In genomic region chr7:83060318-83060717, GRCm38 (mm10) we compare ENCODE assay signal across 29 mouse cellular contexts.
DNase-seq lines count a peak whose midpoint lies in the region; ATAC-seq and TF ChIP-seq lines count a peak whose summit lies in the region.
"Had no signal": no experiment of that assay in that cellular context is flagged by ENCODE, and none has a peak within 500 bp of the region (broad histone marks: within the 10 kb centered on the region; RNA-seq: fewer than 3 reads in every experiment).

No protein-coding gene starts in this region.

- no peaks in the 10 kb centered on the region for H3K4me1 ChIP-seq in embryonic facial prominence, embryonic 11.5 days (ENCODE audit: control insufficient read depth, insufficient read depth, low read length)
- peaks cover 4% of the 10 kb centered on the region; the same call in 1 of the 2 replicates for H3K4me1 ChIP-seq in embryonic fibroblast, embryonic 13.5 days (ENCODE audit: control insufficient read depth, insufficient read depth, low read length)
- peaks cover 27% of the 10 kb centered on the region for H3K4me1 ChIP-seq in limb, embryonic 14.5 days (ENCODE audit: control insufficient read depth, insufficient read depth, low read length)
- H3K4me1 ChIP-seq: intestine, embryonic 15.5 days; liver, embryonic 12.5 days; midbrain, embryonic 15.5 days; neural tube, embryonic 15.5 days had no signal

- no peaks in the 10 kb centered on the region for H3K36me3 ChIP-seq in embryonic facial prominence, embryonic 11.5 days (replicated peaks; ENCODE audit: control insufficient read depth, insufficient read depth, low read depth, low read length)
- no peaks in the 10 kb centered on the region for H3K36me3 ChIP-seq in limb, embryonic 14.5 days (ENCODE audit: control insufficient read depth, insufficient read depth, low read length)
- H3K36me3 ChIP-seq: forebrain, embryonic 12.5 days; intestine, embryonic 15.5 days; liver, embryonic 12.5 days; midbrain, embryonic 15.5 days; neural tube, embryonic 15.5 days had no signal

- intact Hi-C loops in left cerebral cortex, postnatal 14 days (cut with DNase I) = no loop called here
- intact Hi-C loops in left cerebral cortex, postnatal 10 days (cut with DNase I) = no loop called here

- WGBS in embryonic facial prominence, embryonic 11.5 days = 53% methylated on average over 3 of the region's 3 CpGs
- WGBS in limb, embryonic 14.5 days = 11% methylated on average over 3 of the region's 3 CpGs

- no peak overlapping the region for H3K4me3 ChIP-seq in embryonic facial prominence, embryonic 11.5 days (ENCODE audit: low read depth, low read length)
- H3K4me3 ChIP-seq in embryonic fibroblast, embryonic 13.5 days (ENCODE audit: insufficient read depth, low read length) = no peak overlapping the region
- H3K4me3 ChIP-seq in limb, embryonic 14.5 days (replicated peaks; ENCODE audit: low read length) = no peak overlapping the region
- H3K4me3 ChIP-seq: erythroblast, embryonic 14.5 days; forebrain, embryonic 12.5 days; intestine, embryonic 15.5 days; liver, embryonic 12.5 days; midbrain, embryonic 15.5 days; neural tube, embryonic 15.5 days had no signal

- no peak overlapping the region for H3K9ac ChIP-seq in embryonic facial prominence, embryonic 11.5 days (replicated peaks; ENCODE audit: low read length)
- H3K9ac ChIP-seq in limb, embryonic 14.5 days (ENCODE audit: low read depth, low read length, severe bottlenecking) = no peak overlapping the region
- H3K9ac ChIP-seq: forebrain, embryonic 12.5 days; intestine, embryonic 15.5 days; liver, embryonic 12.5 days; liver, postnatal 0 days; midbrain, embryonic 15.5 days; neural tube, embryonic 15.5 days had no signal

- H3K27me3 ChIP-seq in embryonic facial prominence, embryonic 11.5 days (ENCODE audit: control insufficient read depth, insufficient read depth, low read length) = no peaks in the 10 kb centered on the region
- H3K27me3 ChIP-seq in limb, embryonic 14.5 days (ENCODE audit: control insufficient read depth, insufficient read depth, low read length) = no peaks in the 10 kb centered on the region
- H3K27me3 ChIP-seq: forebrain, embryonic 12.5 days; intestine, embryonic 15.5 days; liver, embryonic 12.5 days; midbrain, embryonic 15.5 days; neural tube, embryonic 15.5 days had no signal

- H3K4me2 ChIP-seq in embryonic facial prominence, embryonic 11.5 days (ENCODE audit: low read depth, low read length) = no peak overlapping the region
- H3K4me2 ChIP-seq in limb, embryonic 14.5 days (replicated peaks; ENCODE audit: low read depth, low read length, severe bottlenecking) = no peak overlapping the region
- H3K4me2 ChIP-seq: forebrain, embryonic 12.5 days; intestine, embryonic 15.5 days; liver, embryonic 12.5 days; midbrain, embryonic 15.5 days; neural tube, embryonic 15.5 days had no signal

- H3K9me3 ChIP-seq in embryonic facial prominence, embryonic 11.5 days (replicated peaks; ENCODE audit: control insufficient read depth, low read length) = no peaks in the 10 kb centered on the region
- H3K9me3 ChIP-seq in limb, embryonic 14.5 days (ENCODE audit: control insufficient read depth, low read length) = no peaks in the 10 kb centered on the region
- H3K9me3 ChIP-seq: forebrain, embryonic 12.5 days; intestine, embryonic 15.5 days; liver, embryonic 12.5 days; midbrain, embryonic 15.5 days; neural tube, embryonic 15.5 days had no signal

- TF ChIP-seq CTCF in embryonic fibroblast, embryonic 13.5 days (IDR thresholded peaks at IDR 0.05; ENCODE audit: borderline replicate concordance, insufficient read depth, low read length) = no peak

- TF ChIP-seq POLR2A in embryonic fibroblast, embryonic 13.5 days (IDR thresholded peaks at IDR 0.05; ENCODE audit: low read depth, low read length) = no peak
- TF ChIP-seq POLR2A in limb, embryonic 14.5 days (IDR thresholded peaks at IDR 0.05; ENCODE audit: borderline replicate concordance, extremely low read depth, insufficient read depth, insufficient read length) = no peak

- ATAC-seq in embryonic facial prominence, embryonic 11.5 days (replicated peaks; ENCODE audit: insufficient number of reproducible peaks, low FRiP score, low TSS enrichment, low read depth) = no peak
- ATAC-seq in limb, embryonic 14.5 days (ENCODE audit: low FRiP score, low read depth) = peak; percentile 38; the same call in 1 of the 2 replicates
- ATAC-seq: hindbrain, postnatal 0 days; intestine, embryonic 15.5 days; liver, embryonic 12.5 days; liver, postnatal 0 days; midbrain, embryonic 15.5 days had no signal

- peak overlapping the region; percentile 52 for H3K27ac ChIP-seq in embryonic facial prominence, embryonic 11.5 days (replicated peaks; ENCODE audit: low read depth, low read length)
- peak overlapping the region; percentile 59 for H3K27ac ChIP-seq in embryonic fibroblast, embryonic 13.5 days (ENCODE audit: insufficient read depth, low read length)
- peak overlapping the region; percentile 79 for H3K27ac ChIP-seq in limb, embryonic 14.5 days (replicated peaks; ENCODE audit: low read depth, low read length)
- H3K27ac ChIP-seq: forebrain, embryonic 12.5 days; hindbrain, postnatal 0 days; intestine, embryonic 15.5 days; liver, embryonic 12.5 days; midbrain, embryonic 15.5 days; neural tube, embryonic 15.5 days; stomach, postnatal 0 days had no signal

- peak; percentile 66 for DNase-seq in R1 (ENCODE audit: low read depth, low spot score)
- DNase-seq in embryonic facial prominence, embryonic 11.5 days (ENCODE audit: low spot score) = peak; percentile 35
- DNase-seq in limb, embryonic 14.5 days (ENCODE audit: low spot score) = peak; percentile 43
- no peak for DNase-seq in left cerebral cortex, postnatal 14 days (ENCODE audit: low spot score in 2 of 2)
- no peak for DNase-seq in kidney, postnatal 36 days
- DNase-seq in layer of hippocampus, adult 8-10 months (ENCODE audit: low spot score in 2 of 2) = no peak
- no peak for DNase-seq in left cerebral cortex, postnatal 10 days (ENCODE audit: extremely low spot score in 1 of 2, low spot score in 2 of 2)
- DNase-seq: adrenal gland, postnatal 14 days; cerebellum, adult 11 months; cerebellum, adult 9-11 months; gastrocnemius, postnatal 10 days; heart, postnatal 14 days; kidney, adult 2 months; kidney, postnatal 4 days; layer of hippocampus, postnatal 36 days; liver, postnatal 0 days; lung, postnatal 36 days; right cerebral cortex, postnatal 25 days; thymus, adult 18-20 months; thymus, postnatal 36 days had no signal

Comparison
In these comparisons a context has a peak if more than half of its experiments do, and no peak if none do; other contexts are left out.
1. DNase-seq: peak in R1 (single experiment), embryonic facial prominence, embryonic 11.5 days (single experiment) and limb, embryonic 14.5 days (single experiment); none in left cerebral cortex, postnatal 14 days (0 of 2), kidney, postnatal 36 days (0 of 2), layer of hippocampus, adult 8-10 months (0 of 2) and left cerebral cortex, postnatal 10 days (0 of 2).
2. Peak in every context shown above with its lines, with median percentiles within 50 percentile points of each other: H3K27ac ChIP-seq.